Mouse (Mus musculus) megakaryocyte progenitor cell, adult 5-6 weeks (primary cell): ENCODE results near the gene Samsn1. TPM values are rescaled to one million over a fixed set of nuclear protein-coding genes. Genes with fewer than 3 reads are reported as not detected.
A peak's percentile ranks its signal among the peaks of the same experiment; 100 is the strongest.

Experiments used
- ATAC-seq: replicated peaks from 2 replicates; pipeline ENCODE4 v1.8.0; 2016; ENCODE audit warnings: mild to moderate bottlenecking, moderate TSS enrichment, inconsistent platforms; ENCODE audit not compliant: poor library complexity
- total RNA-seq, 2 experiments: library from RNA; stranded (forward) in 1 of 2; stranded (reverse) in 1 of 2; fragments of 157-497, 149-512 nt in 1 of 2; fragments of 200-1000 nt in 1 of 2; gene quantifications; 2 replicates each; pipeline versions ENCODE4 v1.2.3 to v1.2.4; 2015 to 2017

The Samsn1 gene
- total RNA-seq (2015) = 78.7 and 93.6 TPM in 2 replicates
- total RNA-seq (2017) = 73.9 and 91.6 TPM in 2 replicates

GRCm38 (mm10) chr16:76022181-76022580 lies at the start of gene Samsn1:
TSS of gene Samsn1 (minus strand) at chr16:76022281.
- ATAC-seq = no peak

GRCm38 (mm10) chr16:76066082-76066635 lies 44.1 kb upstream of the Samsn1 start:
- peak; percentile 34; the same call in 1 of the 2 replicates for ATAC-seq

- no peak for ATAC-seq
These were observed 32.9 kb upstream of the Samsn1 start for GRCm38 (mm10) chr16:76054976-76055375.

DNA sequence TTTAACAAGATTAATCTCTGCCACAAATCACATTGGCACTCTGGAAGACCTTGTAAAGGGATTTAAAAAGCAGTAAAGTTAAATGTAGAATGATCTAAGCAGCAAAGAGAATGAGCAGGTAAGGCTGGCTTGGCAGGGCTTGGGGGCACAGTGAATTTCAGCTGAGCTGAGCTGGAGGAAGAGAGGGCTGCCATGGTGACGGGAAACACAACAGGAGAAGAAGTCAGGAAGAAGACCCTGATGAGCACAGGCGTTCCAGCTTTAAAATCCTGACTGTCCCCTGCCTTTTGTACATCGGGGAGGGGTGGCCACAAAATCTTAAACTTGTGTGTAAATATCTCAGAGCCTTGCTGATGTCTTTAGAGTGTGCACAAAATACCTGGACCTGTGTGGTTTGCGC lies 32.0 kb upstream of the Samsn1 start:
- peak; percentile 29; the same call in 1 of the 2 replicates for ATAC-seq

GRCm38 (mm10) chr16:76053537-76053936 lies 31.5 kb upstream of the Samsn1 start:
- ATAC-seq = peak; percentile 96

DNA sequence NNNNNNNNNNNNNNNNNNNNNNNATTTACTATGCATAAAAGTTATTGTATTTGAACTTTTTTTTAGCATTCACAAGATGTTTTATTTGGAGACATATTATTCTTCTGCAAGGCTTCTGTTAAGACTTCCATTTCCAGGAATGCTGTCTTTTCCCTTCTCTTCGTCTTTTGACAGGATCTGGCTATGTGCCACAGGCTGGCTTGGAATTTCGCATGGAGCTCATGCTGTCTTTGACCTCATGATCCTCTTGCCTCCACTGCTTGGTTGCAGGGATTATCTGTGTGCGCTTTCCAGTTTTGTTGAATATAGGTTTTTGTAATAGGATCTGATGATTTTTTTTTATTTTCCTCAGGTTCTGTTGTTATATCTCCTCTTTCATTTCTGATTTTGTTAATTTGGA lies 25.0 kb upstream of the Samsn1 start:
- no peak for ATAC-seq

- ATAC-seq = peak; percentile 71
These were observed 18.4 kb upstream of the Samsn1 start for GRCm38 (mm10) chr16:76040319-76040945.

- ATAC-seq = peak; percentile 42; the same call in 1 of the 2 replicates
These were observed 2.9 kb downstream of the Samsn1 start for GRCm38 (mm10) chr16:76019164-76019563.

DNA sequence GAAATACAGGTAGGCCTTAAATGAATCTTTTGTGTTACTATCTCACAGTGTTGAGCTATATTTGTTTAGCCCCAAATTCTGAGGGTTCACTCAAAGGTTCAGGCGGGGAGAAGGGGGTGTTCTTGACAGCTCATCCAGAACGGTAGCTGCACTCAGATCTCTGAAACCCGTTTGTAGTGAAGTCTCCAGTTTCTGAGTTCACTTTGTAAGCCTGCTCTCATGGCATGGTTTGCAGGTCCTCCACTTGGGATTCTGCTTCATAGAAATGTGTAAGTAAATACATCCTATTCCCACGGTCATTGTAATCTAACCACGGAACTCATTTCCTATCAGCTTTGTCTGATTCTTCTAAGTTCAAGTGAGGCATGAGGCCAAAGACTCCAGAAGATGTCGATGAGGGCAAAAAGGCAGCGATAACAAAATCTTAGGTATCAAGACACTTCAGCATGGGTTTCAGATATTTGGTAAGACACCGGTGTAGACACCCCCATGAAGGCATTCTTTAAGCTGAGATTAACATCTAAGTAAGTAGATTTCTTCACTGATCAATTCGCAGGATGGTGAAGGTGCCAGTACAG lies 18.2 kb downstream of the Samsn1 start:
- no peak for ATAC-seq

DNA sequence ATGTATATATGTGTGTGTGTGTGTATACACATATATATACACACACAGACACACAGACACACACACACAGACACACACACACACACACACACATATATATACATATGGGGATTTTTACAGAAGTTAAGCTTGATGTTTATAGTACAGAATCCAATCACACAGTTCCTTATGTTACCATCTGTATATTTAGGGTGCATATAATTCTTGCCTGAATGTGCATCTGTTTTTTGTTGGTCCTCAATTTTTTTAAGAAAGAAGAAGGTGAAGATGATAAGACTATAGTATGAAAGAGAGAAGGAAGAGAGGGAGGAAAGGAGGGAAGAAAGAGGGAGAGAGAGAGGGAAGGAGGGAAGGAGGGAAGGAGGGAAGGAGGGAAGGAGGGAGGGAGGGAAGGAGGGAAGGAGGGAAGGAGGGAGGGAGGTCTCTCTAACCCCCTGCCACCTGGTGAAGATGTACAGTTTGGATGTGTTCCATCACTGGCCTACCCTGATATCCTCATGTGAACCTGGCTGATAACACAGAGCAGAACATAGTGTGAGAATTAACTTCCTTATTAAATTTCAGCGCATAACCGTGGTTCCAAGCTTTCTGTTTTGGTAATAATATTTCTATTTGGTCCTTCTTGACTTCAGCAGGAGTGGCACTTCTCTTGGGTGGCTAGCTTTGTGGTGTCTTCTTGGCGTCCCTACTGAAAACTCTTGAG lies 19.1 kb downstream of the Samsn1 start:
- ATAC-seq = peak; percentile 66

- peak; percentile 89 for ATAC-seq
These were observed 19.8 kb downstream of the Samsn1 start for GRCm38 (mm10) chr16:76002287-76002686.

GRCm38 (mm10) chr16:76001788-76002187 lies 20.3 kb downstream of the Samsn1 start:
- no peak for ATAC-seq

GRCm38 (mm10) chr16:76000127-76000526 lies 22.0 kb downstream of the Samsn1 start:
- no peak for ATAC-seq

DNA sequence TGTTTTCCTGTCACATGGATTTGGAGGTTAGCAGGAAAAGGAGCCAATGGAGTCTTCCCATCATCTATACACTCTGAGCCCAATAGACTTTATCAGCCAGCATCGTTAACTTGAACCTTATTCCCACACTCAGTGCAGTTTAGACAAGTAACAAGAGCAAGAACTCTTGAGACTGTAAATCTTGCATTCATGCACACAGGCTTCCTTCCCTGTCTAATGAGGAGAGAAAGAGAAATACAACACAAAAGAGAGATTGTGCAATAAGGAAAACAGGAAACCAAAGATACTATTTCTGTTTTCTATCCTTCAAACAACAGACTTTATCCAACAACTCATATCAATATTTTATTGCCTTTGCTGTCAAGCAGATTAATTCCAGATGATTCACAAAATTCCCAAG lies 31.9 kb downstream of the Samsn1 start:
- 0 out of 2 replicates have a peak, but pooled peaks have one; percentile 44 for ATAC-seq

DNA sequence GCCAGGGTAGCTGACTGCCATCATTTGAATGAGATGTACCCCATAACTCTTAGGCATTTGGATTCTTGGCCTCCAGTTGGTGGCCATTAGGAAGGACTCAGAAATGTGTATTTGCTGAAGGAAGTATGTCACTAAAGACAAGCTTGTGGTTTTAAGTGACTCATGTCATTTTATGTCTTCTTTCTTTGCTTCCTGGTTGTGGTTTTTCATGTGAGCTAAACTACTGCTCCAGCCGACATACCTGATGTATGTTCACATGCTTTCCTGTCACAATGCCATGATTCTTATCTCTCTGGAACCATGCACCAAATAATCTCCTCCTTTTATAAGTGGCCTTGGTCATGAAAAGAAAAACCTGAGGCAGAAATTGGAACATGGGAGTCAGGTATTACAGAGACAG lies 38.2 kb downstream of the Samsn1 start:
- peak; percentile 83 for ATAC-seq

GRCm38 (mm10) chr16:75979381-75979780 lies 42.7 kb downstream of the Samsn1 start:
- ATAC-seq = no peak

DNA sequence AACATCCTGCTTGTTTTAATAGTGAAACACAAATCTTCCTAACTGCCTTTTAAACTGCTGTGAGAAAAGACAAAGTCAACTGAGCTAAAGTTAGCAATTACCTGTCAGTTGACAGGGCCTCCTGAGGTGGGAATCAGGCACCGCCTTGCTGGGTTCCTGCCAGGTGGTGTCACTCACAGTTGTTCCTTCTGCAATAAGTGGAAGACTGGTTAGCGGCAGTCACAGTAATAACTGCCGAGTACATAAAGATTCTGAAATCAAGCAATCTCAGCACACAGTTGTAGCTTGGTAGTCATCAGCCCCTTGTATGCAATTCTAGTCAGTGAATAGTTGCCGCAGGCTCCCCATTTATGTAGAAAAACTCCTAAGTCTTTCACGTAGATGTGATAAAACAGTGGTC lies 44.3 kb downstream of the Samsn1 start:
- peak; percentile 58 for ATAC-seq

DNA sequence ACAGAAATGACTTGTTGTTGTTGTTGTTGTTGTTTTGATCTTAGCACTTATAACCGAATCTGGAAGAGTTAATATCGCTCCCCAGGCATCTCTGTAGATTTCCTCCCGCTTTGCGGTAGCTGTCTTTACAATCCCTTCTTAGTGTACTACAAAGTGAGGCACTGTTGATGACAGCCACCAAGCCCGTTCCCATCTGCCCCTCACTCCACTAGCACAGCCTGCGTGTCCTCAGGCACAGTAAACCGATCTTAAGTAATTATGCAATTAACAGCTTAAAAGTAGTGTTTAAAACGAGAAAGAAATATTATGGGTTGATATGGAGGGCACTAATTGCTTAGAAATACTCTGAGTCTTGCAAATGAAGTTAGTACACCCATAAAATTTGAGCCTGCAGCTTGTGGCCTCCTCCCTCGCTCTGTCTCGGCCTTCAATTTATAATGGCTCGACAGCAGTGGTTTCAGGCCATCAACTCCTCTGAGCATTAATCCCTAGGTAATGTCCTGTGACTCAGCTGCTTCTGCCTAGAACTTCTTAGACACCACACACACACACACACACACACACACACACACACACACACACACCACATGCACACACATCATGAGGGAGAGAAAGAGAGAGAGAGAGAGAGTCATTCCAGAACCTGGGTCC lies 46.3 kb downstream of the Samsn1 start:
- no peak for ATAC-seq

GRCm38 (mm10) chr16:75970266-75970998 lies 51.6 kb downstream of the Samsn1 start:
- ATAC-seq = no peak

GRCm38 (mm10) chr16:75962021-75962420 lies 60.1 kb downstream of the Samsn1 start:
- no peak for ATAC-seq
